Mouse (Mus musculus) kidney, adult 2 months (tissue): ENCODE data around the gene Eif4g3.

ENCODE experiments used
- CTCF ChIP-seq: fragments of 200-500 bp; conservative IDR thresholded peaks from 2 replicates; pipeline ENCODE4 v1.5.1; 2011; ENCODE audit warnings: low read depth, mild to moderate bottlenecking, control low read depth, low read length, moderate library complexity, mixed read lengths; ENCODE audit not compliant: insufficient read depth, insufficient read length
- POLR2A ChIP-seq: fragments of 200-500 bp; IDR thresholded peaks from one replicate; pipeline ENCODE4 v1.6.1; 2011; ENCODE audit warnings: low read depth, low read length, control low read depth

GRCm38 (mm10) chr4:138037110-138037509 lies 44.3 kb downstream of the Eif4g3 start:
- TF ChIP-seq POLR2A (no peak), CTCF (no peak)
